Mouse (Mus musculus) natural killer cell, adult 2 months (primary cell): ENCODE results near the gene Pp2d1.

Experiments used
- DNase-seq, 2 experiments: peaks; one replicate each; pipeline ENCODE4 v3.0.0; 2022; ENCODE audit warnings: low spot score in 2 of 2

Pp2d1 gene

DNA sequence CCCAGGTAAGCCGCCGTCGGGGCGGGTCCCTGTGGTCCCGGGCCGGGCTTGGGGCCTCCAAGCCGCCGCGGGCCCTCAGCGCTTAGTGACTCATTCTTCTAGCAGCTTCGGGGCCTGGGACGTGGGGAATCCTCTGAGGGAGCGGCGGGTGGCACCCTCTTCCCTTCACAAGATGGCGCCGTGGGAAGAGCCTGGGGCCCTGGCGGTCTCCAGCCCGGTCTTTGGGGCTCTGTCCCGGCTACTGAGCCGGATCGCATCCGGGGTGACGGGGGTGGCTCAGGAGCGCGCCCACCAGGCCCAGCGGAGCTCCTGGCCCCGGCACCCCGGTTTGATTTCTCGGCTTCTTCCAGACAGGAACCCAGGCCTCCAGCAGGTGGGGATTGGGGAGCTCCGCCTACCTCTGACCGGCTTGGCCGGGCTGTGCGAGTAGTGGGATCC is 59.6 kb downstream of the Pp2d1 start:
- DNase-seq: peak; percentile 43 to 59

DNA sequence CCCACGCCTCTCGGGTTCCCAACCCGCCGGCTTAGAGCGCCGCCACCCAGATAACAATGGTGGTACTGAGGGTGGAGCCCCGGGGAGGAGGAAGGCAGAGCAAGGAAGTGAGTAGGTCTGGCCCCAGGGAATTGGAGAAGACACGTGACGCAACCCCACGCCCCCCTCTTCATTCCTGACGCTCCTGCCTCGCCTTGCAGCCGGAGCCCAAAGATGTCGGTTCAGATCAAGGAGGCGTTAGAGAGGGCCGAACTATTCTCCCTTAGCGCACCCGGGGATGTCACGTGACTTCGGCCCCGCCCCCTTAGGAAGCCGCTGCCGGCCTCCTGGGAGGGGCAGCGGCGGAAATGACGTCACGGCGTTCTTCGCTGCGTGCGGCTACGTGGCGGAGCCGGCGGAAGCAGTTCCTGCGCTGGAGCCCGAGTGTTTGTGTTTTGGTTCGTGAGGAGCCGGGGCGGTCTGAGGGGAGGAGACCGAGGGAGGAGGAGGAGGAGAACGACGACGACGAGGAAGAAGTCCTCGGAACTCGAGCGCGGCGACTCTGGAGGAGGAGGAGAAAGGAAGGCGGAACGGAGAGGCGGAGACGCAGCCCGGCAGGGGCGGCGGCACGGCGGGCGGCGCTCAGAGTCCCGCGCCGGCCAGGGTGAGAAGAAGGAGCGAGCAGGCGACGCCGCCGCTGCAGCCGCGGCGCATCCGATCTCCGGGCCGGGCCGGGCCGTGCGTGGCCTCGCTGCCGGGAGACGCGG is 60.2 kb downstream of the Pp2d1 start, which contains the start of gene Rab5a:
TSS of gene Rab5a (plus strand) at position 377 of the 746 bp plus-strand sequence.
- DNase-seq: peak; percentile 97 to 99

DNA sequence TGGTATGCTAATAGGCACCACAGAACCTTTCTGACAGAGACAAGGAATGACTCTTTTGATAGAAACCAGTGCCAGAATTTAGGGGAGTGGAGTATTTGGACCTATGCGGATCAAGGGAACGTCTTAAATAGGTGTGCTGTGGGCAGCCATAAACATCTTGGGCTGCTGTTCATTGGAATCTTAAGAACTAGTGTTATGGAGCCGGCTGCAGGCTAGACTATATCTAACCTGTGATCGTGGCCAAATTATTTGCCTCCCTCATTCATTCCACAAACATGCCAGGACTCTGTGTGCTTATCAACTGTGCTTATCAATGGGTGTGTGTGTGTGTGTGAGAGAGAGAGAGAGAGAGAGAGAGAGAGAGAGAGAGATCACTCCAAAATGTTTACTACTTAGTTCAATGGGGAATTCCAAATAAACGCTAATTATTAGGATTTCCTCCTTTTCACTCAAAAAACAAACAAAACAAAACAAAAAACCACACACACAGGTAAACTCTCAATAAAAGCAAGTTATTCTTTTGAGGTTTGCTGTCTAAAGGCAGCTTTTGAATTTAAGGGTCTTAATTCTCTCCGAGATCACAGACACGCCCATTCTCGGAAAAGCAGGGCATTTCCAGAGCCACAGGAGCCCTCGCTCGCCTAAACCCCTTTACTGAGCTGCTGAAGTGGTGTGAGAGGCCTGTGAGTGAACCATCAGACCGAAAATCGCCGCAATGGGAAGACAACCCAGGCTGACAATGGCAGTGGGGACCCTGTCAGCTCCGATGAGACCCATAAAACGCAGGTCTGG is 61.0 kb downstream of the Pp2d1 start:
- no peak for DNase-seq

DNA sequence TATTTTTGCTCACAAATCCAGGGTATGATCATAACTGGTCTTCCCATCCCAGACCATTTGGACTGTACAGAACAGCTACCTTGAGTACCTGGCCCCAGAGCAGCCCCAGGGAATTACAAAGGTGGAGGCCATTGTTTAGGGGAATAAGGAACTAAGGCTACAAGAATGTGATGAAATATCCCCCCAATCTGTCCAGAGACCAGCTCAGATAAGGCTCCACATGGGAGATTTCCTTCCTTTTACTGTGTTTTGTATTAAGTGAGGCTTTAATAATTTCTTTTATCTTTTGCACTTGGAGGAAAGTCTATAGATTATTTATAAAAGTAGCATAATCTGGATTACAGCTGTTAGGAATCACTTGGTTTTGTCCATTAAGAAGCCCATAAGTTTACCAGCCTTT is 70.6 kb downstream of the Pp2d1 start:
- DNase-seq: no peak

DNA sequence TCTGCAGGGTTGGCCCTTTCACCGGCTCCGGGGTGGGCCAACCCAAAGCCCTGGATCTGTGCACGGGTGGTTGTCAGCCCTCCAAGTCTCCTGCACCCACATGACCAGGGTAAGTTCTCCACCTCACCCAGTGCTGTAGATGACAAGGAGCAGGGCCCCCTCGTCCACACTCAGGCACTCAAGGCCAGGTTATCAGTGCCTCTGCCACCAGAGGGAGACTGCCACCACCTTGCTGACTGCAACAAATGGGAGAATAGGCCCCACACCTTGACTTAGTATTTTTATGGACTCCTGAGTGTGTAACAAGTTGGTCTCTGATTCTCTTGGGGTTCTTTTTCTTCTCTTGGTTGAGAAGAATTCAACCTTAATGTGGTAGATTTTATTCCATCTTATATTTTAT is 73.7 kb downstream of the Pp2d1 start:
- DNase-seq: no peak

DNA sequence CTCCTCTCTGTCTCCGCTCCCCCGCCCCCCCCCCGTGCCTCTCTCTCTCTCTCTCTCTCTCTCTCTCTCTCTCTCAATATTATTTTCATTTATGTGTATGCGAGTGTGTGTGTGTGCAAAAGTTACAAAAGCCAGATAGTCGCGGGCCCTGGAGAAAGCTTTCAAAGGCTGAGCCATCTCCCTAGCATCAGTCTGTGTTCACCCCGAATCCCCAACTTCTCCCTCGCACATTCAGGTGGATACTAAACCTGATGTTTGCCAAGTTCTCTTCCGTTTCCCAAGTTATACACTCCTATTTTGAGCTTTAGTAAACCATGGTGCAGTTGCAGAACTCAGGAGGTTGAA is 75.8 kb downstream of the Pp2d1 start:
- DNase-seq: no peak

DNA sequence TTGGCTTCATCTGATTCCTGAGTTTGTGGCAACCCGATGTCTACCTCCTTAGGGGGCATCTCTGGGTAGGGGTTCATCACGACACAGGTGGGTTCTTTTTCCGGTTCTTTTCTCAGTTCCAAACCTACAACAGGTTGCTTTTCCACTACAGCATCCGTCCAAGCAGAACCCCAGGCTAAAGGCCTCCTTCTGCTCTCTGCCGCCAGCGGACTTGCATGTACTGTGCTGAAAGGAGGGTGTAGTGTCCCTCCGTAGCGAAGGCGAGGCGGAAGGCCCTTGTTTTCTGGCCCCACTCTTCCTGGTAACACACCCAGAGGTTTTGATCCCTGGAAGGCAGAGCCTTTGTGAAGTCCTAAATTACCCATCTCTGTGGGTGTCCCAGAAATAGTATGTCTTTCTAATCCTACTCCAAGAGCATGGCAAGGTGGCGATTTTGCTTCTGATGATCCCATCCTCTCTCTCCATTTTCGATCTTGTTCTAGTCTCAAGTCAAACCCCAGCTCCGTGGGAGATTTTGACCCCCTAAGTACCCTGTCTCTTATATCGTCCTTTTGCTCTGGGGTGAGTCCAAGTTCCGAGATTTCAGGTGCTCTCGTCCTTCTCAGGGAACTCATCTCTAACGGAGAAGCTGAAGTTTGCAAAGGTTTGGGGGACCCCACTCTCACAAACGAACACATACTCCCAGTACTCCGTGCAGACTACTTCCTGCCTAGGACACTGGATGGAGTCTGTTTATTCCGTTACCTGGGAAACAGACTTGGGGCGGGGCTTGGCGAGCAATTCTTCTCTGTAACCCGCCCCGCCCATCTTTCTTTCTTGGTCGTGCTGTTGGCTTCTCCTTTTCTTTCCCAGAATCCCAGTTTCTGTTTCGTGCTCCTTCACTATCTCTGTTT is 76.4 kb downstream of the Pp2d1 start, which contains the start of gene Efhb:
TSS of gene Efhb (minus strand) at position 719 of the 893 bp plus-strand sequence.
- peak; percentile 35 to 38 for DNase-seq
